Mouse (Mus musculus): ENCODE results near the gene Ppan.

Ppan gene

DNA sequence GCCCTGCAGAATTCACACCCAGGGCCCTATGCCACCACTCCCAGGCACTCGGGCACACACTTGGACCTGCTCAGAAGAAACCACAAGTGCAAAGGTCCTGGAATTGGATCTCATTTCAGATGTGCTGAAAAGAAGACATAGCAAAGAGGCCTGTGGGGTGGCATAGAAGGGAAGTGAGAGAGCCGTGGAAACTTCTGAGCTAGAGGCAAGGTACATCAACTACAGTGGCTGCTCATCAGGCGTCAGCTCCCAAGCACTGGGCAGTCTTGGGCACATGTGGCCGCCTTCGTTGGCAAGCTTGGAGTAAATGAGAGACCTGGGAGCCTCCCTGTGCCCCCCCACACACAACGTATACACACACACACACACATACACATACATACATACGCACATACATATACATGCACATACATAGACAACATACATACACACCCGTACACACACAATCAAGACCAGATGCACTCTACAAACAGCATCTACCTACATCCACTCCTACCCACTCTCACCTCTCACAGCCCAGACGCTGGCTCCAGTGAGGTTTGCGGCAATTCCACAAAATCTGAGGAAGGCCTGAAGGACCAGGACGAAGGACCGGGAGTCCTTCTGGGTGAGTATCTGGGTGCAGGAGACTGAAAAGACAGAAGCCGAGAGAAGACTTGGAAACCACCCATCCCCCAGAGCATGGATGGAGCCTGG is 8.7 kb upstream of the Ppan start, which contains the start of gene Angptl6:
Gene Angptl6, minus strand, starts transcription at position 631 of the 696 bp plus-strand sequence.
- DNase-seq, result no peak

DNA sequence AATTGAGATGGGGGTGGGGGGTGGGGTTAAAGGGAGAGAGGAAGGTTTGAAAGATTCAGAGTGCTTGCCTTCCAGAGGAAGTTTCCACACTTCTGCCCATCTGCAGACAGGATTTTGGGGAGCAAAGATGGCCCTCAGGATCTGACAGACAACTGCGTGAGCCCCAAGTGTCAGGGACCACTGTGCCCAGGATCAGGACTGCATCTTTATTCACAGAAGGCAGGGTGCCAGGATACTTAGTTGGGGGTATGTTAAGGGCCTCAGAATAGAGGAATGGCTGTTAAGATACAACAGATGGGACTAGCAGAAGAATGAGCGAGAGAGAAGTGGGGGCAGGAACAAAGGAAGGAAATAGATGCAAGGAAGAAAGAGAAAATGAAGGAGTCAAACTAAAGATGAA is 1.4 kb upstream of the Ppan start:
- no peak for DNase-seq

DNA sequence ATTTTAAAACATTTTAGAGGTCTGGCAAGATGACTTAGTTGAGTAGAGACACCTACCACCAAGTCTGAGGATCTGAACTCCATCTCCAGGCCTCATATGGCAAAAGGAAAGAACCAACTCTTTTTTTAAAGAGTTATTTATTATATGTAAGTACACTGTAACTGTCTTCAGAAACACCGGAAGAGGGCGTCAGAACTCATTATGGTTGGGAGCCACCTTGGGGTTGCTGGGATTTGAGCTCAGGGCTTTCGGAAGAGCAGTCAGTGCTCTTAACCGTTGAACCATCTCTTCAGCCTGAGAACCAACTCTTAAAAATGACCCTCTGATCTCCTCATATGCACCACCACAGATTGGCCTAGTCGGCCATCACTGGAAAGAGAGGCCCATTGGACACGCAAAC is 784 bp upstream of the Ppan start:
- no peak for DNase-seq

DNA sequence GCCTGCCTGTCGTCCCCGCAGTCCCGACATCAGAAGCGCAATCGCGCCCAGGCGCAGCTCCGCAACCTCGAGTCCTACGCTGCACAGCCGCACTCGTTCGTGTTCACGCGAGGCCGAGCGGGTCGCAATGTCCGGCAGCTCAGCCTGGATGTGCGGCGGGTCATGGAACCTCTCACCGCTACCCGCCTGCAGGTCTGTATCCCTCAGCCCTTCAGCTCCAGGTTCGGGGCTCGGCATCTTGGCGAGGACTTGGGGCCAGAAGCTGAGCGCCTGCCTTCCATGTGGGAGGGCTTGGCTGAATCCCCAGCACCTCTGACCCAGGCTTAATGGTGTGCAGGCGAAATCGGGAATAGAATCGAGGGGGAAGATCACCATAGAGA is 401 bp downstream of the Ppan start:
- DNase-seq, result no peak

DNA sequence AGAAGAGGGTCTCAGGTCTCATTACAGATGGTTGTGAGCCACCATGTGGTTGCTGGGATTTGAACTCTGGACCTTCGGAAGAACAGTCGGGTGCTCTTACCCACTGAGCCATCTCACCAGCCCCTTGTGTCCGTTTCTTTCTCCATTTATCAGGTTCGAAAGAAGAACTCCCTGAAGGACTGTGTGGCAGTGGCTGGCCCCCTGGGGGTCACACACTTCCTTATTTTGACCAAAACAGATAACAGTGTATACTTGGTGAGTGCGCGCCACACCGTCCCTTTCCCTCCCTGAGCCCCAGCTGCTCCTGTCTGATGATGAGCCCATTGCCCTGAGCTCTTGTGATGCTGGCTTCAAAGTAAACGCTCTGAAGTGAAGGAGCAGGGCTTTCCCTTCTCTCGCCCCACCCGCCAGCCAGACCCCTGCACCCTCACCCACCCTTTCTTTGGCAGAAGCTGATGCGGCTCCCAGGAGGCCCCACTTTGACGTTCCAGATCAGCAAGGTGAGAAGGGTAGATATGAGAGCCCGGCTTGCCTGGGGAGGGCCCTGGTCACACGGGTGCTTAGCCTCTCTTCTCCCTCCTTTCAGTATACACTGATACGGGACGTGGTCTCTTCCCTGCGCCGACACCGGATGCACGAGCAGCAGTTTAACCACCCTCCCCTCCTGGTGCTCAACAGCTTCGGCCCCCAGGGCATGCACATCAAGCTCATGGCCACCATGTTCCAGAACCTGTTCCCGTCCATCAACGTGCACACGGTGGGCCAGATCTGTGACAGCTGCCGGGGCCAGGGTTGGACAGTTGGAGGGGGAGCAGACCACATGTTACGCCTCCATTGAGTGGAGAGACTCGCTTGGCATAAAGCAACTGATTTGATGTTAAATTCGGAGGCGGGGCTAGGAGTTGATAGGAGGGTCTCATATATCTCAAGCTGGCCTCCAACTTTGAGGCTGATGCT is 1.5 kb downstream of the Ppan start:
- no peak for DNase-seq

DNA sequence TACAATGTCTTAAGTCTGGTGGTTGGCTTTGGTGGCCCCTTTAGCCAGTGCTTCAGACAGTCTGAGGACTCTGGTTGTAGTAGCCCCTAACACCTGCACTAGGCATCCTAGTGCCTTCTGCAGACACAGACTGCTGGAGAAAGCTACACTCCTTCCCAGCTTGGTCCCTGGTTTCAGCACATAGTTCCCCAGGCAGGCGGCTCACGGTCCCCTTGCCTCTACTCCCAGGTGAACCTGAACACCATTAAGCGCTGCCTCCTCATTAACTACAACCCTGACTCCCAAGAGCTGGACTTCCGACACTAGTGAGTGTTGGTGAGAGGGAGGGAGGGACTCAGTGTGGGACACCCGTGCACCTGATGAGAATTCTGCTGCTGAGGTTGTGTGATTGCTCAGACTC is 2.4 kb downstream of the Ppan start:
- no peak for DNase-seq

DNA sequence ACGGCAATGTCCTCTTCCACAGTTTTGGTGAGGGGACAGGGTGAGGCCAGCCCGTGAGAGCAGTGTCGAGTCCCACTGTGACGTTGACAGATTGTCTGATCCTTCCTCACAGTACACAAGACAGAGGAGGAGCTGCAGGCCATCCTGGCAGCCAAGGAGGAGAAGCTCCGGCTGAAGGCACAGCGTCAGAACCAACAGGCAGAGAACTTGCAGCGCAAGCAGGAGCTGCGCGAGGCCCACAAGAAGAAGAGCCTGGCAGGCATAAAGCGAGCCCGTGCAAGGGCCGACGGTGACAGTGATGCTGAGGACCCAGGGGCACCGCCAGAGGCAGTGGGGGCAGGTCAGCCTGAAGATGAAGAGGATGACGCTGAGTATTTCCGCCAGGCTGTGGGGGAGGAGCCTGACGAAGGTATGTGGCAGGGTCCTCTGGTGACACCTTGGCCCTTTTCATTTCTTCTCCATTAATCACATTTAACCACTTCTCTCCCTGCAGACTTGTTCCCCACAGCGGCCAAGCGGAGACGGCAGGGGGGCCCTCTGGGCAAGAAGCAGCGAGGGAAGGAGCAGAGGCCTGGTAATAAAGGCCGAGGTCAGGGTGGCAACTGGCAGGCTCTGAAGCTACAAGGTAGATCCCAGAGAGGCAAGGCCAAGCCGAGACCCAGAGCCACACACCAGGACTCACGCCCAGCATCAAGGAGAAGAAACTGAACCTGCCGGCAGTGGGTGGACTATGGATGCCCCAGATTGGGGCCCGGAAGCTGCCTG is 3.5 kb downstream of the Ppan start:
- DNase-seq, result no peak

DNA sequence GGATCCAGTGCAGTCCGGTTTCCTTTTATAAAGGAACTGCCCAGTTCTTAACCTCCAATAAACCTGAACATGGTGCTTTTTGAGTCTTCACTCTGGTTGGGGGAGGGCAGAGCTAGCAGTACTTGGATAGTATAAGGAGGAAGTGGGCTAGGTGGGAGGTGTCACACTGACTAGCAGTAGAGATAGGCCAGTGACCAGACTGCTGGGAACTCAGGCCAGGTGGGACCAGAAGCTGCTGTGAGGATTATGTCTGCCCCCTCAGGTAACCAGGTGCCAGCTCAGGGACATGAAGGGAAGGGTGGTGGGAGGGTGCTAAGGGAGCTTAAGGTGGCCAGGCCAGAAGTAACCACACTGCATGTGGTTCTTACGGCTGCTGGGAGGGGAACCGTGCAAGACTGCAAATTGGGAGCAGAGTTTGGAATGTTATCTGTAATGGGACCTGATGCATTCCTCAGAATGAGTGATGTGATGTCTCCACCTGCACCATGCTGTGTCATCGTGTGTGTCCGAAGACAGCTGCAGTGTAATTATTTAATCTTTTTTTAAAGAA is 4.2 kb downstream of the Ppan start:
- DNase-seq, result no peak

DNA sequence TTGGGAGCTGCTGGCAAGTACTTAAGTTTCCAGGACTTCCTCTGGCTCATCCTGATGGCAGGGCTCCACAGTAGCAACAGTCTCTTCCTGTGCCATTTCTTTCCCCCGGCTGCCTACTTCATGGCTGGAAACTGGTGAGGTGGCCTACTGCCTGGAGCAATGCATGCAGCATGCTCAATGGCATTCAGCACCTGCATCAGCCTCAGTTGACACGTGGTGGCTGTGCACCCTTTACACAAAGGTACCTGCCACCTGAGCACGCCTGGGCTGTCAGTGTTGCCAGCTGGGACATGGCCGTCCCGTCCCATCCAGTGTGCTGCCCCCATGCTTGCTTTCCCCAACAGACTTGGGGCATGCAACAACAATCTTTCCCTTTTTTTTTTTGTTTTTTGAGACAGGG is 5.1 kb downstream of the Ppan start:
- no peak for DNase-seq

DNA sequence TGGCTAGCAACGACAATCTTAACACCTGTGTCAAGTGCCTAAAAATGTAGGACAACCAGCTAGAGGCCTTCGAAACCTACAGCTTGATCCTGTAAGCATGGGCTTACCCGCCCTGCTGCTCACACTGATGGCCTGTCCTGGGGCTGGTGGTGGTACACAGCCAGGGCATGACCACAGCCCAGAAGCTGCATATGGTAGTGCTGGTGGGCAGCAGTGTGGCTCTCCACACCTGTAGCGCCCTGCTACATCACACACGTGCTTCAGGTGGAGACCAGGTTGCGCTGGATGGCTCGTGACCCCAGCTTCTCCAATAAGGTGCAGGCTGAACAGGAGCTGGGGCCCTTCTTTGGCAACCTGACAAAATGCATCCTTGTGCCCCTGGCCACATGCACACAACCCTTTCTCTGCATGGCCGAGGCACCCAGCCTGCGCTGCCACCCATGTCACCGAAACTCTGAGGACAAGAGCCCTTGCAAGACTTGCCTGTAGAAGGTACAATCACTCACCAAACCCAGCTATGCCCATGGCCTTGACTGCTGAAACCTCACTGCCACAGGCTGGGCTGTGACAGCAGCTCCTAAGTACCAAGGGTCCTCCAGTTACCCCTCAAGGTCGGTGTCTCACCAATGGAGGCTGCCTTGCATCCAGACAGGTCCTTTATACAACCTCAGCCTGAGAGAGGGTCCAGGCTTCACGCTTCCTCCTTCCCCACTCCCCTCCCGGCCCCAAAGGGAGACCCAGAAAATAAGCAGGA is 5.8 kb downstream of the Ppan start:
- no peak for DNase-seq

DNA sequence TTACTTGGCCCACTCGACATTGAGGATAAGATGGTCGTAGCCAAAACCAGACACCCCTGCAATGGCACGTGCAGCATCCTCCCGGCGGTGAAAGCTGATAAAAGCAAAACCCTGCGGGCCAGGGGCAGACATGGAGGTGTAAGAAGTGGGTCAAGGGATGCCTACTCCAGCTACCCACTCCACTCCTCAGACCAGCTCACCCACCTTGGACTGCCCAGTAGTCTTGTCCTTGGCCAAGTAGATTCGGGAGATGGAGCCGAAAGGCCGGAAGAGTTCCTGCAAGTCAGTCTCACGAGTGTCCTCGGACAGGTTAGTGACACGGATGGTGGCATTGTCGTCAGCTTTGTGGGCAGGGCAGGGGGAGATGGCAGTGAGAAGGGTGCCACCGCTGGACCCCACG is 6.7 kb downstream of the Ppan start:
- DNase-seq, result no peak

DNA sequence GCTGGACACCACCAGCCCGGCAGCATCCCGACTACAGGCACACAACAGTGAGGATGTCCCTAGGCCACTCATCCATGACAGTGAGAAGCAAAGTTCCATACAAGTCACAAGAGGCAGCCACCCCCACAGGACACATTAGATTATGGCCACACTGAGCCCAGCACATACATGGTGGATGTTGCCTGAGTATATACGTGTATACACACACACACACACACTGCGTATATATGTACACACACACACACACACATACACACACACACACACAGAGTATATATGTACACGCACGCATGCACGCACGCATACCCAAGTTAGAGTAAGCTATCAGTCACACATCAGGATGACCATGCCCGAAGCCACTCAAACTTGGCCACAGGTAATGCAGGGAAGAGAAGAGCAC is 7.4 kb downstream of the Ppan start:
- no peak for DNase-seq

DNA sequence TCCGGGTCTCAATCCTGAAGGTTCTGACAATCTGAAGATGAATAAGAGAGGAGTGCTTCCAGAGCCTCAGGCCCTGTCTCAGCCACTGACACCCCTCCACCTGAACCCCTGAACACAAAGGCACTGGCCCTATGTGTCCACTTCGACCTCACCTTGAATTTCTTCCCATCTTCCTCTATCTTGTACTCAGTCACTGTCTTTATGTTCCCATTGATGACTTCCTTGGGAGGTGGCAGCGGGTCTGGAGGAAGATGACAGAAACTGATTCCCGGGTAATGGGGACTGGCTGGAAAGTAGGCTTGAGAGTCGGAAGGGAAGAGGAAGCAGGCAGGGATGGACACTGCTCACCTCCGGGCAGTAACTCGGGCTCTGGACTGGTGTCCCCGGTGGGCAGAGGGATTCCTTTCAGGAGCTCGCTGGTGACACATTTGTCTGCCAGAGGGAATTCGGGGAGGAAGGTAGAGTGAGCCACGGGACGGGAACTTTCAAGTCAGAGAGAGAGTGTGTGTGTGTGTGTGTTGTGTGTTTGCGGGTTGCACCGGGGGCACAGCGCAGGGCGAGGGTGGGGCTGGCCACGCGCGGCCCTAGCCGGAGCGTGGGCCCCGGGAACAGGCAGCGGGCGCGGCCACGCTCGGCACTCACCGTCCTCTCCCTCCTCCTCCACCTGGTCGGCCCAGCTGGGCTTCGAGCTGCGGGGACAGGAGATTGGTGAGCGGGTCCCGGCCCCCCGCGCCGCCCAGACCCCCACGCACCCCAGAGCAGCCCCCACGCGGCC is 9.9 kb downstream of the Ppan start:
- DNase-seq, result no peak

DNA sequence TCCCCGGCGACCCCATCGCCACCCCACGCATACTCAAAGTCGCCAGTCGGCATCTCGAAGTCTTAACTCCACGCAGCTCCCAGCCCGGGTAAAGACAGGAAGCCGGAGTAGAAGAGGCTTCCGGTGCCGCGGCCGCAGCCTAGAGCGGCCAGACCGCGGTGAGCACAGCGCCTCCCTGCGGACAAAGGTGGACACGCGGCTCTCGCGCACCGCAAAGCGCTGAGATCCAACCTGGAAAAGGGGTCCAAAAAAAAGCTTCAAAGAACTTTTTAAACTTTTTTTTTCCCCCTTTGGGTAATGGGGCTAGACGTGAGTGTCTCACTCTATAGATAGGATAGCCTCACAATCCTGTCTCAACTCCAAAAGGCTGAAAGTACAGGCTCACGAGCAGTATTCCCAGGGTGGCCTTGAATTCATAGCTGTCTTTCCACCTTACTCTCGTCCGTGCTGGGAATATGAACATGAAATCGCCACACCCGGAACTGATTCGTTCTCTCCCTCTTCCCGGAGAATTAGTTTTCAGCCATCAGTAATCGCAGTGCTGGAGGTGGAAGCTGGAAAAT is 10.6 kb downstream of the Ppan start, which contains the start of gene Eif3g:
Gene Eif3g, minus strand, starts transcription at position 113 of the 563 bp plus-strand sequence.
- DNase-seq, result peak; percentile 83 to 92

DNA sequence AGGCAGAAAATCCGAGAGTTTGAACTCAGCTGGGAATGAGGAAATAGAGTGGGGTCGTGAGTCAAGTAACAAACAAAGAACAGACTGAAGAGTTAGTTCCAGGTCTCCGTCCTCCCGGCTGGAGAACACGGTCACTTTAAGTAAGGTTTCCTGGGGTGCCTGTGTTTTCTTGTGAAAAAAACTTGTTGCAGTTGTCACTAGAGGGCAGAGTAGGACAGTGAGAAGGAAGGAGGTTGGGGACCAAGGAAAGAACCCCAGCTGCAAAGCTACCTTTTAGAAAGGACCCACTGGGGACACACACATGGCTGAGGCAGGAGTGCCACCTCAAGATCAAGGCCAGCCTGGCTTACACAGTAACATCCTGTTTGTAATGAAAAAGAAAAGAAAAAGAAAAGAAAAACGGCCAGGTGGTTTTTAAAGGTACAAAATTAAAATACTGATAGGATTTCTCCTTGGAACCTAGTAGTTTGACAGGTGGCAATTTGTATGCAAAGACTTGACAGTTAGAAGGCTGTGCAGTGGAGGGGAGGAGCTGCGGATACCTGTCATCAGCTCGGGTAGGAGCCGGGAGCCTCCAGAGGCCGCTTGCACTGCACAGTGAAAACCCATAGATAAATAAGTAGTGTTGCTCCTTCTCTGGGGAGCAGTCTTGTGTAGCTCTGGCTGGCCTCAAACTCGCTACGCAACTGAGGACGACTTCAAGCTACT is 13.6 kb downstream of the Ppan start:
- peak; percentile 53 to 70 for DNase-seq

DNA sequence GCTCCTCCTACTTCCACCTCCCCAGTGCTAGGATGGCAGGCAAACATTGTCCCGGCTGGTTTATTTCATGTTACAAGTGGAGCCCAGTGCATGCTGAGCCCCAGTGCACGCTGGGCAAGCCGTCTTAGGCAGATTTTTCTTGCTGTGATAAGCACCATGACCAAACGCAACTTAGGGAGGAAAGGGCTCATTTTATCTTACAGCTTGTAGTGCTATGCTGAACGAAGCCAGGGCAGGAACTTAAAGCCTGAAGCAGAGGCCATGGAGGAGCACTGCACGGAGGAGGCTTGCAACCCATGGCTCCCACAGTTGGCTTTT is 14.2 kb downstream of the Ppan start:
- no peak for DNase-seq

DNA sequence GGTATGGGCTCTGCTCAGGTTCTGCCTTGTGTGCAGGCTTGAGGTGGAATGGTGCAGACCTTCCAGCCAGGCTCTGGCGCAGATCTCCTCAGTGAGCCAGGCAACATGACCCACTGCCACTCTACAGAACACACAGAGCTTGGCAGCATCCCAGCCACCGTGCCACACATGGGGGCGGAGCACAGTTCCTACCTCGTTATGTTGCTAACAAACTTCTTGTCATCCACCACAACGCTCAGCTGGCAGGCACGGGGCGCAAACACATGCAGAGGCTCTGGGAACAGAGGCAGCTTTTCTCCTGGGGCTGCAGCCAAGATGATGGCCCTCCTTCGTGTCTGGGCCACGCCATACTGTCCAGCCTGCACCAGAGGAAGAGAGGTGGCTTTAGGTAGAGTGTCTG is 22.0 kb downstream of the Ppan start:
- no peak for DNase-seq

DNA sequence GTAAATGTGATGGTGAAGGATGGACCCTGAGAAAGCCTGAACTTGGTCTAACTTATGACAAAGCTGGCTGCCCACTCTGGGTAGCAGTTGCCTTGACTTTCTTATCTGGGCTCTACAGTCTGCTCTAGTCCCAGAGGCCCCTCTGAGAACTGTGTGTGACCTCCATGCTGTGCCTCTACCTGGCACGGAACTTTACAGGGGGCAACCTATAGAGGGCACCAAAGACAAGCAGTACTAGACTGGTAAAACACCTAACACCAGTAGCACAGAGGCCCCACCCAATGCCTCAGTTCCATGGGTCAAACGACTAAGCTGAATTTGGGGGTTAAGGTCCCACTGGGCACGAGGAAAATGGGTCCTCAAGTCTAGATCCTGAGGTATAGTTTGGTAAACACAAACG is 28.2 kb downstream of the Ppan start:
- peak; percentile 35 to 69 for DNase-seq

DNA sequence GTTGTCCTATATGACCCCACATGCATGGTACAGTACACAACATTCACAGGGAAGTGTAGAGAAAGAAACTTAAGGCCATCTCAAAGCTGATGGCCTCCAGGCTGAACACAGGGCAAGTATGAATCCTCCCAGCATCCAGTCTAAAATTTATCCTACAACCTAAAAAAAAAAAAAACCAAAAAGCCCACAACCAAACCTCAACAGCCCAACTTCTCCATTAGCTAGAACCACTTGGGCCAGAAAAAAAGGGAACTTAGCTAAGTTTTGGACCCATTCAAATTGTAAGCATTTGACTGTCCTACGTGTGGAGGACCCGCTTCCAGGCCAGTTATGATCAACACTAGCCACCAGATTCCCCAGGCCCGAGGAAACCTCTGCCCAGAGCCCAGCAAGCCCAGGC is 35.3 kb downstream of the Ppan start:
- no peak for DNase-seq

Data from kidney, postnatal 36 days (tissue).